Mouse (Mus musculus) intestine, postnatal 0 days (tissue): ENCODE measurements around the gene Xlr5a. TPM values are rescaled to one million over a fixed set of nuclear protein-coding genes. Genes with fewer than 3 reads are reported as not detected.
"Not testable (repeated sequence)": the region's sequence is repeated elsewhere in the genome, so short reads cannot be mapped to it uniquely, and the experiment has no call there.

Source experiments
- ATAC-seq: fragments of 200-750 bp; cut with Nextera tagmentation; 2 replicates; pipeline ENCODE4 v1.8.0; 2017; ENCODE audit warnings: mild to moderate bottlenecking, moderate TSS enrichment, moderate library complexity
- H3K27ac ChIP-seq: fragments of 300-500 bp; sonication (generic); 2 replicates; pipeline ENCODE4 v1.5.1; 2014; ENCODE audit warnings: mild to moderate bottlenecking, low read depth, low read length, moderate library complexity
- H3K27me3 ChIP-seq: fragments of 300-500 bp; sonication (generic); replicated peaks from 2 replicates; pipeline ENCODE4 v1.6.1; 2014; ENCODE audit warnings: low read length, mixed read lengths; ENCODE audit not compliant: control insufficient read depth, insufficient read depth
- H3K36me3 ChIP-seq: fragments of 300-500 bp; sonication (generic); 2 replicates; pipeline ENCODE4 v1.6.1; 2014; ENCODE audit warnings: mild to moderate bottlenecking, moderate library complexity; ENCODE audit not compliant: control insufficient read depth, insufficient read depth
- H3K4me1 ChIP-seq: fragments of 300-500 bp; sonication (generic); replicated peaks from 2 replicates; pipeline ENCODE4 v1.6.1; 2014; ENCODE audit warnings: antibody characterized with exemption, low read length, mixed read lengths; ENCODE audit not compliant: control insufficient read depth, insufficient read depth
- H3K4me2 ChIP-seq: fragments of 300-500 bp; sonication (generic); replicated peaks from 2 replicates; pipeline ENCODE4 v1.6.1; 2014; ENCODE audit warnings: low read depth, mild to moderate bottlenecking, moderate library complexity
- H3K4me3 ChIP-seq: fragments of 300-500 bp; sonication (generic); 2 replicates; pipeline ENCODE4 v1.5.1; 2014; ENCODE audit warnings: low read depth, low read length
- H3K9ac ChIP-seq: fragments of 300-500 bp; sonication (generic); 2 replicates; pipeline ENCODE4 v1.6.1; 2014; ENCODE audit warnings: mild to moderate bottlenecking, low read depth, low read length
- H3K9me3 ChIP-seq: fragments of 300-500 bp; sonication (generic); 2 replicates; pipeline ENCODE4 v1.6.1; 2016; ENCODE audit warnings: mixed run types; ENCODE audit not compliant: control insufficient read depth
- CTCF ChIP-seq: sonication (generic); IDR thresholded peaks from 2 replicates; pipeline ENCODE4 v1.5.1; 2016; ENCODE audit warnings: low read depth, mild to moderate bottlenecking, control low read depth, antibody characterized with exemption, moderate library complexity
- WGBS: fragments of 180-500 bp; shearing (Covaris S2); extraction: QIAGEN DNeasy Blood & Tissue Kit; methylation state at CpG from one replicate; pipeline ENCODE4 v1.1.7; 2014; 5-methylcytosine and 5-hydroxymethylcytosine counted together
- polyA plus RNA-seq: library from polyadenylated mRNA; unstranded; fragments of >200 nt; fragmentation: Nextera tagmentation; extraction: Ambion mirVana; gene quantifications from 2 replicates; pipeline ENCODE4 v1.2.1, GENCODE M21; 2015

Xlr5a gene
- polyA plus RNA-seq, result 0.65 and 0.97 TPM in 2 replicates

GRCm38 (mm10) chrX:73292876-73293275 is at the start of gene Xlr5a, which contains the start of gene Xlr5c:
TSS of gene Xlr5a (minus strand) at chrX:73292976.
TSS of gene Xlr5c (minus strand) at chrX:73292976.
- not testable (repeated sequence) for H3K4me2 ChIP-seq, H3K27ac ChIP-seq, H3K36me3 ChIP-seq, ATAC-seq, H3K9me3 ChIP-seq, H3K4me1 ChIP-seq, H3K27me3 ChIP-seq, H3K4me3 ChIP-seq, H3K9ac ChIP-seq
- 91% methylated on average over 12 of the region's 17 CpGs for WGBS

GRCm38 (mm10) chrX:73342483-73342895 is 49.7 kb upstream of the Xlr5a start, which contains the start of gene Zfp275:
TSS of gene Zfp275 (plus strand) at chrX:73342621.
- WGBS, result 13% methylated on average over 37 of the region's 37 CpGs
- peak within 1 kb of the TSS; percentile 63 for H3K4me2 ChIP-seq
- ATAC-seq, result peak; percentile 59
- no peak for TF ChIP-seq CTCF
- H3K9ac ChIP-seq, result peak within 1 kb of the TSS; percentile 46
- H3K4me1 ChIP-seq, result no peaks in the 10 kb centered on the region
- H3K27ac ChIP-seq, result no peak within 1 kb of the TSS
- H3K27me3 ChIP-seq, result no peaks in the 10 kb centered on the region
- H3K4me3 ChIP-seq, result peak within 1 kb of the TSS; percentile 51
- no peaks in the 10 kb centered on the region for H3K36me3 ChIP-seq
- no peaks in the 10 kb centered on the region for H3K9me3 ChIP-seq

DNA sequence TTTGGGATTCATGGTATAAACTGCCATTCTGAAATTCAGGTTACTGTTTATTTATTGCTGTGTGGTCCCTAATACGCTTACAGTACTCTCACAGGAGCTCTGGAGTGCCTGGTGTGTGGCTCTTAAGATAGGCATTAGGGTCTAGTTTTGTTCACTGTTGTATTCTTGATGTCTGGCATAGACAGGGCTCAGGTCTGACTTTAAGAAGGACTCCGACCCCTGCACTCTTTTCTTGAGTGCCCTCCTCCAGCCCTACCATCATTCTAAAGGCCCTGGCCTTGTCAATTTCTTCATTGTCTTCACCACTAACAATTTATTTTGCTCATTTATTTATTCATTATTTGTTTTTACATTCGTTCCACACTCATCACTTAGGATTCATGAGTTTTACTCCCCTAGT is 49.3 kb upstream of the Xlr5a start:
- H3K4me1 ChIP-seq, result no peaks in the 10 kb centered on the region
- H3K27ac ChIP-seq, result no peak overlapping the region
- H3K9ac ChIP-seq, result no peak overlapping the region
- H3K27me3 ChIP-seq, result no peaks in the 10 kb centered on the region
- H3K4me3 ChIP-seq, result peak overlapping the region; percentile 51
- TF ChIP-seq CTCF, result no peak
- WGBS, result 33% methylated on average over 3 of the region's 3 CpGs
- no peak for ATAC-seq
- H3K36me3 ChIP-seq, result no peaks in the 10 kb centered on the region
- H3K9me3 ChIP-seq, result no peaks in the 10 kb centered on the region
- H3K4me2 ChIP-seq, result peak overlapping the region; percentile 63

DNA sequence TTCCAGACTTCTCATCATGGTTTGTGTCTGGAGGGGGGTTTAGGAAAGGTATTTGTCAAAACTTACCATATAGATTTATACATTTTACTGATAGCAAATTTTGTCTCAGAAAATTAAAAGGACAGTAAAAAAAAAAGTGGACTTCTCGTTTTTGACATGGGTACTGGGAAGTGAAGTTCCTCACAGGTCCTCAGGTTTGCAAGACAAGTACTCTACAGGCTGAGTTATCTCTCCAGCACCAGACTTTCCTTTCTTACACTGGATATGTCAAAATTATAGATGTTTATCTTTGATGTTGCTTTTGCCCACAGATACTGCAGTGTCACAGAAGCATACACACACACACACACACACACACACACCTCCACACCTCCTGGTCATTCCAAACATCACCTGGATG is 48.7 kb upstream of the Xlr5a start:
- 59% methylated on average over 1 of the region's 1 CpGs for WGBS

DNA sequence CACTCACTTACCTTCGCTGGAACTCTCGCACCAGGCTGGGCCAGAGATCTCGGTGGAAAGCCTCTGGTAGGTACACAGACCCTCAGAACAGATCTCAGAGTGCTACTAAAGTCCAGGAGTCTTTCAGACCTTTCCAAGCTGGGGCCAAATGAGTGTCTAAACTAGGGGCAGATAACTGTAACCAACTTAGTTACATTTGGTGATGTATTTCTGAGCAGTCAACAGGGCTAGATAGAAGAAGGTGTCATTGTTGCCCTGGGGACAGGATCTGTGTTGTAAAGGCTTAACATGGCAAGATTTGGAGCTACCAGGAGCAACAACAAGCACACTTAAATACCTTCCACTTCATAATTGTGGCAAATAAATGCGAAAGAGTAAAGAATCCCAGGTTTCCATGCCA is 44.0 kb upstream of the Xlr5a start, which contains the start of gene Gm45015:
TSS of gene Gm45015 (minus strand) at position 101 of the 400 bp plus-strand sequence.
- Histone ChIP-seq H3K9ac (no peak within 1 kb of the TSS), H3K27ac (no peak within 1 kb of the TSS), H3K4me2 (no peak within 1 kb of the TSS), H3K4me1 (no peaks in the 10 kb centered on the region), H3K27me3 (no peaks in the 10 kb centered on the region), H3K9me3 (no peaks in the 10 kb centered on the region), H3K36me3 (no peaks in the 10 kb centered on the region), H3K4me3 (no peak within 1 kb of the TSS)
- 83% methylated on average over 4 of the region's 4 CpGs for WGBS
- ATAC-seq, result no peak
- TF ChIP-seq CTCF, result no peak

More for the DNA sequence above, 48.7 kb upstream of the Xlr5a start:
- Histone ChIP-seq H3K4me3 (no peak overlapping the region), H3K36me3 (no peaks in the 10 kb centered on the region), H3K4me1 (no peaks in the 10 kb centered on the region), H3K4me2 (no peak overlapping the region), H3K9ac (no peak overlapping the region), H3K9me3 (no peaks in the 10 kb centered on the region), H3K27ac (no peak overlapping the region), H3K27me3 (no peaks in the 10 kb centered on the region)
- no peak for ATAC-seq
- no peak for TF ChIP-seq CTCF

DNA sequence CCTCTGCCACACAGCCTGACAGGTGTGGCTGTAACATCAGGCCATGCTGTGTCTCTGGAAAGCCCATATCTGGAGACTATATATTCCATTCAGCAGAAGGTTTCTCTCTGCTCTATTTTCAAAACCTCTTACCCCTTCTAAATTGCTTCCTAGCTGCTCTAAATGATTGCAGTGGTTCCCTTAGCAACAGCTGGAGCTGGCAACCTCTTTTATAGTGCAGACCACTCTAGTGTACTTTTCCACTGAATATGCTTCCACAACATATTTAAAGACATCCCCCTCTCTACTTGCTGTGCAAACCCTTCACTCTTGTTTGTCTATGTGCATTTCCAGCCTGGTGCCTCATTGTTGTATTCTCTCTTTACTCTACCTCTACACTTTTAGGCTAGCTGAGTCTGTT is 40.8 kb upstream of the Xlr5a start:
- H3K4me3 ChIP-seq, result no peak overlapping the region
- no peaks in the 10 kb centered on the region for H3K9me3 ChIP-seq
- H3K4me1 ChIP-seq, result no peaks in the 10 kb centered on the region
- no peak overlapping the region for H3K27ac ChIP-seq
- no peak overlapping the region for H3K4me2 ChIP-seq
- H3K9ac ChIP-seq, result no peak overlapping the region
- no peak for ATAC-seq
- H3K27me3 ChIP-seq, result no peaks in the 10 kb centered on the region
- no peak for TF ChIP-seq CTCF
- no peaks in the 10 kb centered on the region for H3K36me3 ChIP-seq

GRCm38 (mm10) chrX:73327215-73327614 is 34.4 kb upstream of the Xlr5a start:
- Histone ChIP-seq H3K4me2 (no peak overlapping the region), H3K4me3 (no peak overlapping the region), H3K4me1 (no peaks in the 10 kb centered on the region), H3K27me3 (no peaks in the 10 kb centered on the region), H3K9ac (no peak overlapping the region), H3K27ac (no peak overlapping the region), H3K36me3 (no peaks in the 10 kb centered on the region), H3K9me3 (no peaks in the 10 kb centered on the region)
- no peak for TF ChIP-seq CTCF
- ATAC-seq, result no peak
- 78% methylated on average over 2 of the region's 2 CpGs for WGBS
